Mouse (Mus musculus): Measurements from ENCODE around the gene Asb17. TPM values are rescaled to one million over a fixed set of nuclear protein-coding genes. Genes with fewer than 3 reads are reported as not detected.

The Asb17 gene
- polyA plus RNA-seq, 1 experiment from 2014 or later, result 0.86 TPM

DNA sequence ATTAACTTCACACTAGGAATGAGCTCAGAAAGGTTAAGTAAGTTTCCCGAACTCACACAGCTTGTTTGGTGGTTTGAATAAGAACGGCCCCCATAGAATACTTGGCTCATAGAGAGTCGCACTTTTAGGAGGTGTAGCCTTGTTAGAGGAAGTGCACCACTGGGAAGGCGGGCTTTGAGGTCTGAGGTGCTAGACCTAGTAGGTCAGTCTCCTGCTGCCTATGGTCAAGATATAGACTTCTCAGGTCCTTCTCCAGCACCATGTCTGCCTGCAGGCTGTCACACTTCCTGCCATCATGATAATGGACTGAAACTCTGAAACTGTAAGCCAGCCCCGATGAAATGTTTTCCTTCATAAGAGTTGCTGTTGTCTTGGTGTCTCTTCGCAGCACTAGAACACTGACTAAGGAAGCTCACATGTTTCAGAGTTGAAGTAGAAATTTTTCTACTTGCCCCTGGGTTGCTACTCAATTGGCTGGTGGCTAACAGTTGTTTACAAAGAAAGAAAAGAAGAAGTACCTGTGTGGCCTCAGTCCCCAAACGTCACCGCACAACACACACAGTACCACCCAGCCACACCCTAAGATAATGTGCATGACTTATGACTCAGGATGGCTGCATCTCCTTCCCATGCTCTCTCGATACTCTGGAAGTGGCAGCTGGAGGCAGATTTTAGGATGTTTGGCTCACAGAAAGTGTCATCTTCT, 36.4 kb upstream of the Asb17 start:
- no peak overlapping the region for H3K9ac ChIP-seq (ENCODE audit: low read depth, low read length)
- no peaks in the 10 kb centered on the region for H3K36me3 ChIP-seq (ENCODE audit: control insufficient read depth, insufficient read depth, low read length)
- H3K27ac ChIP-seq (ENCODE audit: low read depth, low read length), result no peak overlapping the region
- peaks cover 3% of the 10 kb centered on the region; the same call in 1 of the 2 replicates for H3K4me1 ChIP-seq (replicated peaks; ENCODE audit: control insufficient read depth, insufficient read depth, low read length)
- 88% methylated on average over 9 of the region's 9 CpGs for WGBS
- H3K27me3 ChIP-seq (ENCODE audit: control insufficient read depth, insufficient read depth, low read length), result no peaks in the 10 kb centered on the region
- H3K9me3 ChIP-seq (ENCODE audit: control insufficient read depth, low read length), result no peaks in the 10 kb centered on the region
- no peak overlapping the region for H3K4me3 ChIP-seq (ENCODE audit: low read depth, low read length)
- no peak overlapping the region for H3K4me2 ChIP-seq (replicated peaks; ENCODE audit: low read depth, low read length)
- no peak for DNase-seq (ENCODE audit: low spot score)
- ATAC-seq (ENCODE audit: low FRiP score), result no peak

GRCm38 (mm10) chr3:153808406-153808805, 35.6 kb upstream of the Asb17 start:
- 70% methylated on average over 13 of the region's 13 CpGs for WGBS

GRCm38 (mm10) chr3:153814026-153814425, 30.0 kb upstream of the Asb17 start:
- H3K9ac ChIP-seq (ENCODE audit: low read depth, low read length), result no peak overlapping the region
- no peak overlapping the region for H3K4me2 ChIP-seq (replicated peaks; ENCODE audit: low read depth, low read length)
- WGBS, result 86% methylated on average over 8 of the region's 8 CpGs
- DNase-seq (ENCODE audit: low spot score), result no peak
- no peaks in the 10 kb centered on the region for H3K36me3 ChIP-seq (ENCODE audit: control insufficient read depth, insufficient read depth, low read length)
- H3K27me3 ChIP-seq (ENCODE audit: control insufficient read depth, insufficient read depth, low read length), result no peaks in the 10 kb centered on the region
- H3K4me3 ChIP-seq (ENCODE audit: low read depth, low read length), result no peak overlapping the region
- H3K27ac ChIP-seq (ENCODE audit: low read depth, low read length), result no peak overlapping the region
- ATAC-seq (ENCODE audit: low FRiP score), result no peak
- no peaks in the 10 kb centered on the region for H3K4me1 ChIP-seq (replicated peaks; ENCODE audit: control insufficient read depth, insufficient read depth, low read length)
- no peaks in the 10 kb centered on the region for H3K9me3 ChIP-seq (ENCODE audit: control insufficient read depth, low read length)

More at GRCm38 (mm10) chr3:153808406-153808805, 35.6 kb upstream of the Asb17 start:
- DNase-seq (ENCODE audit: low spot score) (no peak), ATAC-seq (ENCODE audit: low FRiP score) (no peak)
- Histone ChIP-seq H3K27me3 (ENCODE audit: control insufficient read depth, insufficient read depth, low read length) (no peaks in the 10 kb centered on the region), H3K4me1 (replicated peaks; ENCODE audit: control insufficient read depth, insufficient read depth, low read length) (peaks cover 3% of the 10 kb centered on the region; the same call in 1 of the 2 replicates), H3K36me3 (ENCODE audit: control insufficient read depth, insufficient read depth, low read length) (no peaks in the 10 kb centered on the region), H3K9me3 (ENCODE audit: control insufficient read depth, low read length) (no peaks in the 10 kb centered on the region), H3K4me2 (replicated peaks; ENCODE audit: low read depth, low read length) (no peak overlapping the region), H3K9ac (ENCODE audit: low read depth, low read length) (no peak overlapping the region), H3K27ac (ENCODE audit: low read depth, low read length) (no peak overlapping the region), H3K4me3 (ENCODE audit: low read depth, low read length) (no peak overlapping the region)

DNA sequence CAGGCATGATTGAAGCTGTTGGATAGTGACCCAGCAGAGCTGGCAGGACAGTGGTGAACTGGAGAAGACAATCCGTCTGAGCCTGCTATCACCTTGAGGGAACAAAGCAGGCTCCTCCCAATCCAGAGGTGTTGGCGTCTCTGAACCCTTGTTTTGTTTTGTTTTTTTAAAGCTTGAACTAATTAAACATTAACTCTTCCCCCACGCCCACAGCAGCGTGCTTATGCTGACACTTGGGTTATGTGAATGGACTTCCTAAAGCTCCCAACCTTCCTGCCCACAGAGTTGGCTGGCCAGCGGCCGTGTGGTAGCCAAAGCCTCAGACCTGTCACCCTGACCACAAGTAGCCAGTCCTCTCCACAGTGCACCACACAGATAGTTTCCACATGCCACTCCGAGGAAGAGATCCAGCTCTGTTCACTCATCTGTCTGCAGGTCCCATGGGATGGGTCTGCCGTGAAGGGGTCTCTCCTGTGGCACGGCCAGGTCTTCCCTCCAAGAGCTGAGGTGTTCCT, 26.6 kb upstream of the Asb17 start:
- H3K9me3 ChIP-seq (ENCODE audit: control insufficient read depth, low read length), result no peaks in the 10 kb centered on the region
- H3K9ac ChIP-seq (ENCODE audit: low read depth, low read length), result no peak overlapping the region
- no peak overlapping the region for H3K4me2 ChIP-seq (replicated peaks; ENCODE audit: low read depth, low read length)
- WGBS, result 86% methylated on average over 9 of the region's 9 CpGs
- no peaks in the 10 kb centered on the region for H3K27me3 ChIP-seq (ENCODE audit: control insufficient read depth, insufficient read depth, low read length)
- no peak for DNase-seq (ENCODE audit: low spot score)
- H3K4me1 ChIP-seq (replicated peaks; ENCODE audit: control insufficient read depth, insufficient read depth, low read length), result no peaks in the 10 kb centered on the region
- no peaks in the 10 kb centered on the region for H3K36me3 ChIP-seq (ENCODE audit: control insufficient read depth, insufficient read depth, low read length)
- ATAC-seq (ENCODE audit: low FRiP score), result no peak
- no peak overlapping the region for H3K27ac ChIP-seq (ENCODE audit: low read depth, low read length)
- no peak overlapping the region for H3K4me3 ChIP-seq (ENCODE audit: low read depth, low read length)

DNA sequence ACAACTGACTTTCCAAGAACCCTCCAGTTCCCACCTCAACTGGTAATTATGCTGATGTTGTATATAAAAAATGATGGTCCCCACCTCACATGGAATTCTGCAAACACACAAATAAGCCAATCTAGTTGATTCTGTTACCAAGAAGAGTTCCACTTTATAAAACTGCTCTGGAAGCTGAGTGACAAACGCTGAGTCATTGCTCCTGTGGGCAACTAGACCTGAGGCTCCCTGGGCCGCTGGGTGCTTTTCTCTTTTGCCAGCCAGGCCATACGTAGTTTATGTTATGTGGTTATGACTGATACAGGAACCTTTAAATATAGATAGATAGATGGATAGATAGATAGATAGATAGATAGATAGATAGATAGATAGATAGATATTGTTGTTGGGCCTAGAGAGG, 25.3 kb upstream of the Asb17 start:
- ATAC-seq (ENCODE audit: low FRiP score), result no peak

GRCm38 (mm10) chr3:153819438-153819837, 24.6 kb upstream of the Asb17 start:
- no peaks in the 10 kb centered on the region for H3K4me1 ChIP-seq (replicated peaks; ENCODE audit: control insufficient read depth, insufficient read depth, low read length)
- H3K9ac ChIP-seq (ENCODE audit: low read depth, low read length), result no peak overlapping the region
- no peak overlapping the region for H3K4me3 ChIP-seq (ENCODE audit: low read depth, low read length)
- H3K27me3 ChIP-seq (ENCODE audit: control insufficient read depth, insufficient read depth, low read length), result no peaks in the 10 kb centered on the region
- no peaks in the 10 kb centered on the region for H3K36me3 ChIP-seq (ENCODE audit: control insufficient read depth, insufficient read depth, low read length)
- peak; percentile 27 for DNase-seq (ENCODE audit: low spot score)
- H3K9me3 ChIP-seq (ENCODE audit: control insufficient read depth, low read length), result no peaks in the 10 kb centered on the region
- H3K27ac ChIP-seq (ENCODE audit: low read depth, low read length), result no peak overlapping the region
- no peak overlapping the region for H3K4me2 ChIP-seq (replicated peaks; ENCODE audit: low read depth, low read length)
- ATAC-seq (ENCODE audit: low FRiP score), result peak; percentile 57; the same call in 1 of the 2 replicates
- 73% methylated on average over 9 of the region's 9 CpGs for WGBS

More for the DNA sequence above, 25.3 kb upstream of the Asb17 start:
- Histone ChIP-seq H3K9ac (ENCODE audit: low read depth, low read length) (no peak overlapping the region), H3K27ac (ENCODE audit: low read depth, low read length) (no peak overlapping the region), H3K27me3 (ENCODE audit: control insufficient read depth, insufficient read depth, low read length) (no peaks in the 10 kb centered on the region), H3K4me3 (ENCODE audit: low read depth, low read length) (no peak overlapping the region), H3K4me2 (replicated peaks; ENCODE audit: low read depth, low read length) (no peak overlapping the region), H3K36me3 (ENCODE audit: control insufficient read depth, insufficient read depth, low read length) (no peaks in the 10 kb centered on the region), H3K9me3 (ENCODE audit: control insufficient read depth, low read length) (no peaks in the 10 kb centered on the region), H3K4me1 (replicated peaks; ENCODE audit: control insufficient read depth, insufficient read depth, low read length) (no peaks in the 10 kb centered on the region)
- 97% methylated on average over 3 of the region's 3 CpGs for WGBS
- no peak for DNase-seq (ENCODE audit: low spot score)

- DNase-seq (ENCODE audit: low spot score) (no peak), ATAC-seq (ENCODE audit: low FRiP score) (no peak)
- Histone ChIP-seq H3K4me3 (ENCODE audit: low read depth, low read length) (no peak overlapping the region), H3K9ac (ENCODE audit: low read depth, low read length) (no peak overlapping the region), H3K4me2 (replicated peaks; ENCODE audit: low read depth, low read length) (no peak overlapping the region), H3K27ac (ENCODE audit: low read depth, low read length) (no peak overlapping the region), H3K36me3 (ENCODE audit: control insufficient read depth, insufficient read depth, low read length) (no peaks in the 10 kb centered on the region), H3K9me3 (ENCODE audit: control insufficient read depth, low read length) (no peaks in the 10 kb centered on the region), H3K4me1 (replicated peaks; ENCODE audit: control insufficient read depth, insufficient read depth, low read length) (no peaks in the 10 kb centered on the region), H3K27me3 (ENCODE audit: control insufficient read depth, insufficient read depth, low read length) (no peaks in the 10 kb centered on the region)
- WGBS, result 78% methylated on average over 11 of the region's 11 CpGs
Measured at GRCm38 (mm10) chr3:153823671-153824515, 20.1 kb upstream of the Asb17 start.

DNA sequence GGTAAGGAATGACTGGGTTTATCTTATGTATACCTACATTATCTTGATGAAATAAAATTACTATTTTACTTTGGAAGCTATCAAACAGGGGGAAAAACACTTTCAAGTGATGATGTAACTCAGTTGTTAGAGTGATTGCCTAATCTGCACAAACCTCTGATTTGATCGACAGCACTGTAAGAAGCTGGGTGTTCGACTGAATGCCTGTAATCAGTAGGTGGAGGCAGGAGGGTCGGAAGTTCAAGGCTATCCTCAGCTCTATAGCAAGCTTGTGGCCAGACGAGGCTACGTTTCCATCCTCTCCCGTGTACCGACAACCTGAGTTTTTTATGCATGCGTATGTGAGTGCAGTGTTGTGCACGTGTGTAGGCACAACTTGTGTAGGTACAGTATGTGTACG, 18.8 kb upstream of the Asb17 start:
- no peaks in the 10 kb centered on the region for H3K9me3 ChIP-seq (ENCODE audit: control insufficient read depth, low read length)
- no peaks in the 10 kb centered on the region for H3K27me3 ChIP-seq (ENCODE audit: control insufficient read depth, insufficient read depth, low read length)
- no peak overlapping the region for H3K4me2 ChIP-seq (replicated peaks; ENCODE audit: low read depth, low read length)
- H3K27ac ChIP-seq (ENCODE audit: low read depth, low read length), result no peak overlapping the region
- no peak overlapping the region for H3K4me3 ChIP-seq (ENCODE audit: low read depth, low read length)
- ATAC-seq (ENCODE audit: low FRiP score) (no peak), DNase-seq (ENCODE audit: low spot score) (no peak)
- 92% methylated on average over 10 of the region's 10 CpGs for WGBS
- H3K36me3 ChIP-seq (ENCODE audit: control insufficient read depth, insufficient read depth, low read length), result no peaks in the 10 kb centered on the region
- H3K4me1 ChIP-seq (replicated peaks; ENCODE audit: control insufficient read depth, insufficient read depth, low read length), result no peaks in the 10 kb centered on the region
- no peak overlapping the region for H3K9ac ChIP-seq (ENCODE audit: low read depth, low read length)
